Mouse (Mus musculus) liver, postnatal 0 days (tissue): Measurements from ENCODE around the gene Pim3. TPM values are rescaled to one million over a fixed set of nuclear protein-coding genes. Genes with fewer than 3 reads are reported as not detected.

Experiments
- ATAC-seq: fragments of 200-750 bp; cut with Nextera tagmentation; 2 replicates; pipeline ENCODE4 v1.8.0; 2017; ENCODE audit warnings: mild to moderate bottlenecking, moderate library complexity
- DNase-seq: peaks from one replicate; pipeline ENCODE4 v3.0.0-alpha.2; 2016
- H3K27ac ChIP-seq: fragments of 300-500 bp; sonication (generic); 2 replicates; pipeline ENCODE4 v1.5.1; 2014; ENCODE audit warnings: antibody characterized with exemption, moderate library complexity, mild to moderate bottlenecking, low read depth
- H3K27me3 ChIP-seq: fragments of 300-500 bp; sonication (generic); 2 replicates; pipeline ENCODE4 v1.6.1; 2014; ENCODE audit warnings: low read length, control low read depth, mixed read lengths; ENCODE audit not compliant: insufficient read depth
- H3K36me3 ChIP-seq: fragments of 300-500 bp; sonication (generic); replicated peaks from 2 replicates; pipeline ENCODE4 v1.6.1; 2014; ENCODE audit warnings: mild to moderate bottlenecking, control low read depth, low read length, moderate library complexity, mixed read lengths; ENCODE audit not compliant: insufficient read depth
- H3K4me1 ChIP-seq: fragments of 300-500 bp; sonication (generic); 2 replicates; pipeline ENCODE4 v1.6.1; 2014; ENCODE audit warnings: antibody characterized with exemption, mild to moderate bottlenecking, control low read depth; ENCODE audit not compliant: insufficient read depth
- H3K4me2 ChIP-seq: fragments of 300-500 bp; sonication (generic); 2 replicates; pipeline ENCODE4 v1.6.1; 2014; ENCODE audit warnings: low read depth, mild to moderate bottlenecking, low read length, moderate library complexity, mixed read lengths
- H3K4me3 ChIP-seq: fragments of 300-500 bp; sonication (generic); 2 replicates; pipeline ENCODE4 v1.5.1; 2014; ENCODE audit warnings: low read depth, low read length
- H3K9ac ChIP-seq: fragments of 300-500 bp; sonication (generic); replicated peaks from 2 replicates; pipeline ENCODE4 v1.6.1; 2014; ENCODE audit warnings: mild to moderate bottlenecking, moderate library complexity
- H3K9me3 ChIP-seq: fragments of 300-500 bp; sonication (generic); 2 replicates; pipeline ENCODE4 v1.6.1; 2016; ENCODE audit warnings: mild to moderate bottlenecking, control low read depth, low read length, mixed read lengths
- CTCF ChIP-seq: sonication (generic); IDR thresholded peaks from 2 replicates; pipeline ENCODE4 v1.5.1; 2016; ENCODE audit warnings: antibody characterized with exemption, low read depth
- EP300 ChIP-seq: IDR thresholded peaks from 2 replicates; pipeline ENCODE4 v1.6.1; 2016; ENCODE audit warnings: antibody characterized with exemption, low read depth, mild to moderate bottlenecking
- WGBS: fragments of 180-500 bp; shearing (Covaris S2); extraction: QIAGEN DNeasy Blood & Tissue Kit; methylation state at CpG from one replicate; pipeline ENCODE4 v1.1.7; 2014; ENCODE audit not compliant: insufficient replicate concordance; 5-methylcytosine and 5-hydroxymethylcytosine counted together
- polyA plus RNA-seq: library from polyadenylated mRNA; unstranded; fragments of >200 nt; fragmentation: Nextera tagmentation; extraction: Ambion mirVana; gene quantifications from 2 replicates; pipeline ENCODE4 v1.2.1, GENCODE M21; 2015

The Pim3 gene
- polyA plus RNA-seq, 1 experiment from 2014 or later: 34.2 TPM

GRCm38 (mm10) chr15:88827991-88828799 lies 33.8 kb upstream of the Pim3 start:
- 24% methylated on average over 9 of the region's 9 CpGs for WGBS
- TF ChIP-seq EP300 (no peak), CTCF (peak; percentile 62)
- peaks cover 19% of the 10 kb centered on the region; the same call in 1 of the 2 replicates for H3K36me3 ChIP-seq
- no peak overlapping the region for H3K4me2 ChIP-seq
- DNase-seq (peak; percentile 81), ATAC-seq (peak; percentile 70)
- H3K9me3 ChIP-seq: no peaks in the 10 kb centered on the region
- H3K27ac ChIP-seq: no peak overlapping the region
- H3K4me1 ChIP-seq: peaks cover 14% of the 10 kb centered on the region
- H3K9ac ChIP-seq: no peak overlapping the region
- no peak overlapping the region for H3K4me3 ChIP-seq
- H3K27me3 ChIP-seq: no peaks in the 10 kb centered on the region

- Histone ChIP-seq H3K4me1 (peaks cover 14% of the 10 kb centered on the region), H3K4me3 (no peak overlapping the region)
- 59% methylated on average over 15 of the region's 17 CpGs for WGBS
These were observed 32.9 kb upstream of the Pim3 start for GRCm38 (mm10) chr15:88828800-88829705.

DNA sequence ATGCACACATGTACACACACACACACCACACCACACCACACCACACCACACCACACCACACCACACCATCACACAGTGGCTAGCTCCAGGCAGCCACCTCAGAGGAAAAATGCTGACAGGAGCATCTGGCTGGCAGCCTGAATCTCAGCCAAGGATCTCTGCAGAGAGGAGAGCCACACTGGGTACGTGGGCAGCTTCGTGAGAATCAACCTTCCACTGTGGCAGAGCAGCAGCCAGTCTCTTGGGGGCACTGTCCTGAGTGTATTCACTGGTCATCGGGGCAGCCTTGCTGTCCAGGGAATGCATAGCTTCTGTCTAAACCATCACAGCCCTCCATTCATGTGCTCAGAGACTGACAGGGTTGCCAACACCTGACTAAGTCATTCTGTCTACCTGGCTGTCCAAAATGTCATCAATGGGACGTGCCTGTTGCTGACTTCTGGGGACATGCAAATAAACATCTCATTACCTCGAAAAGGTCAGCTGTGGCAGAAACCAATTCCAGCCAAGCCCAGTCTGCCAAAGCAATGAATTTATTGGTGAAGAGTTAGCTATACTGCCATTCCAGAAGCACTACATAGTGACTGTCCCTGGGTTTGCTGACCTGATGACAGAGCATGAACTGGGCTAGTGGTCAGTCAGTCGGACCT lies 32.1 kb upstream of the Pim3 start:
- TF ChIP-seq EP300 (no peak), CTCF (no peak)
- H3K27ac ChIP-seq: peak overlapping the region; percentile 89
- no peaks in the 10 kb centered on the region for H3K9me3 ChIP-seq
- no peaks in the 10 kb centered on the region for H3K27me3 ChIP-seq
- DNase-seq: no peak
- H3K36me3 ChIP-seq: 0 out of 2 replicates have a peak, but pooled peaks cover 8% of the 10 kb centered on the region
- no peak overlapping the region for H3K4me2 ChIP-seq
- no peak for ATAC-seq
- H3K9ac ChIP-seq: no peak overlapping the region
- H3K4me1 ChIP-seq: peaks cover 14% of the 10 kb centered on the region
- H3K4me3 ChIP-seq: no peak overlapping the region
- WGBS: 60% methylated on average over 6 of the region's 6 CpGs

More at GRCm38 (mm10) chr15:88828800-88829705, 32.9 kb upstream of the Pim3 start:
- TF ChIP-seq EP300 (no peak), CTCF (peak; percentile 92)
- H3K4me2 ChIP-seq: no peak overlapping the region
- H3K9ac ChIP-seq: no peak overlapping the region
- DNase-seq (peak; percentile 90), ATAC-seq (peak; percentile 77)
- no peak overlapping the region for H3K27ac ChIP-seq
- H3K27me3 ChIP-seq: no peaks in the 10 kb centered on the region
- H3K36me3 ChIP-seq: peaks cover 13% of the 10 kb centered on the region; the same call in 1 of the 2 replicates
- H3K9me3 ChIP-seq: no peaks in the 10 kb centered on the region

- no peak for ATAC-seq
- peak overlapping the region; percentile 89 for H3K27ac ChIP-seq
- DNase-seq: no peak
These were observed 31.3 kb upstream of the Pim3 start for GRCm38 (mm10) chr15:88830696-88831095.

DNA sequence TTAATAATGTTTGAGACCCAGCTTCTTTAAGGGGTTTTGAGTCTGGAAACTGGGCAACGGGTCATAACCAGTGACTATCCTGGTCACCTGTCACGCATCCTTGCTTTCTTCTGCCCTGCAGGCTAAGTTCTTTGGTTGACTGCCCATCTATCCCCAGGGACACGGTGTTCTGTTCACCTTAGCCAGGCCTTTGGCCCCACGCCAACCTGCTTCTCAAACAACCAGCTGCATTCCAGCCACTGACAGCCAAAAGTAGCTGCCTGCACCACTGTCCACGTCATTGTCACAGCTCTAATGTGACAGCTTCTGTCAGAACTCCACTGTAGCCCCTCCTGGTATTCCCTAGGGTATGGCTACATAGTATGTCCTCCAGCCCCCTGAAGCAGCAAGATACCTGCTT lies 30.5 kb upstream of the Pim3 start:
- Histone ChIP-seq H3K9ac (no peak overlapping the region), H3K27me3 (no peaks in the 10 kb centered on the region), H3K36me3 (0 out of 2 replicates have a peak, but pooled peaks cover 3% of the 10 kb centered on the region), H3K4me1 (peaks cover 14% of the 10 kb centered on the region), H3K4me3 (no peak overlapping the region), H3K9me3 (no peaks in the 10 kb centered on the region), H3K27ac (peak overlapping the region; percentile 89), H3K4me2 (no peak overlapping the region)
- WGBS: 38% methylated on average over 5 of the region's 5 CpGs
- DNase-seq: peak; percentile 84
- ATAC-seq: peak; percentile 53
- TF ChIP-seq EP300 (peak; percentile 70), CTCF (no peak)

More at GRCm38 (mm10) chr15:88830696-88831095, 31.3 kb upstream of the Pim3 start:
- H3K36me3 ChIP-seq: 0 out of 2 replicates have a peak, but pooled peaks cover 6% of the 10 kb centered on the region
- H3K9ac ChIP-seq: no peak overlapping the region
- no peak for TF ChIP-seq EP300
- TF ChIP-seq CTCF: no peak
- 69% methylated on average over 5 of the region's 5 CpGs for WGBS
- no peaks in the 10 kb centered on the region for H3K27me3 ChIP-seq
- H3K4me1 ChIP-seq: peaks cover 14% of the 10 kb centered on the region
- H3K4me2 ChIP-seq: no peak overlapping the region
- no peak overlapping the region for H3K4me3 ChIP-seq
- H3K9me3 ChIP-seq: no peaks in the 10 kb centered on the region
